Mouse (Mus musculus) Patski (cell line): ENCODE results near the gene Rap1gap2. TPM values are rescaled to one million over a fixed set of nuclear protein-coding genes. Genes with fewer than 3 reads are reported as not detected.

Source experiments
- ATAC-seq: fragments of 100-300 bp; one replicate; pipeline ENCODE4 v1.8.0; 2021
- CTCF ChIA-PET: fragments of 350-600 bp; sonication (Branson Sonifier 250); formaldehyde crosslinking; loops from one replicate; lab custom pipeline; 2022; ENCODE audit warnings: inconsistent platforms; lab: Charles Lee
- POLR2A ChIA-PET: fragments of 350-600 bp; sonication (Branson Sonifier 250); formaldehyde crosslinking; loops from one replicate; lab custom pipeline; 2022; ENCODE audit warnings: antibody characterized with exemption, inconsistent platforms; lab: Charles Lee
- DNase-seq: peaks from one replicate; pipeline ENCODE4 v3.0.0-alpha.2; 2011; ENCODE audit warnings: low read depth, low spot score
- H3K27me3 ChIP-seq: fragments of 371-371 bp; one replicate; pipeline ENCODE4 v1.5.1; 2021
- CTCF ChIP-seq: fragments of 100-300 bp; IDR thresholded peaks from one replicate; pipeline ENCODE4 v1.5.1; 2021
- in situ Hi-C: fragments of 300-500 bp; cut with MboI; formaldehyde crosslinking; loops from 3 replicates; pipeline ENCODE4 v1.11.1; 2018; ENCODE audit warnings: low pct_unique_long_range_greater_than_20kb, mixed read lengths
- polyA plus RNA-seq: library from polyadenylated mRNA; unstranded; gene quantifications from one replicate; pipeline ENCODE4 v1.2.3, GENCODE M21; 2021

Rap1gap2 gene
- polyA plus RNA-seq, 1 experiment from 2014 or later: 21.1 TPM

DNA sequence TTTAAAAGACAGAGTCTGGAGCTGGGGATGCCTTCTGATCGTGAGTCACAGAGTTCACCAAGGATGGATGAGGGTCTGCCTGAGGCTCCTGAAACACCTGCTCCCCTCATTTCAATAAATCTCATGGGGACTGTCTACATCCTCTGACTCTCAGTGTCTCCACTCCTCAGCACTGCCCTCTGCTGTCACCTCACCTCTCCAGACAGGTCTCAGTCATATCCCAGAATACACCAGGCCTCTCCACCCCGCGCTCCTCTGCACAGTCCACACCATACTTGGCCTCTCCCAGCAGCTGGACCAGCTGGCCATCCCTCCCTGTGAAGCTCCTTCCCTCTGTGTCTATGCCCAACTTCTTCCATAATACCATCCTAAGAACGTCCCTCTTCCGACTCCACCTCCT lies 128.9 kb downstream of the Rap1gap2 start:
- DNase-seq (no peak), ATAC-seq (no peak)
- no peaks in the 10 kb centered on the region for H3K27me3 ChIP-seq
- POLR2A ChIA-PET: no interaction called here
- in situ Hi-C loops: no loop called here
- no peak for TF ChIP-seq CTCF
- CTCF ChIA-PET: interaction anchor here (3.9 kb wide), 1 partner anchor 11 kb away, joined by 10 read pairs; no protein-coding TSS in a partner anchor

DNA sequence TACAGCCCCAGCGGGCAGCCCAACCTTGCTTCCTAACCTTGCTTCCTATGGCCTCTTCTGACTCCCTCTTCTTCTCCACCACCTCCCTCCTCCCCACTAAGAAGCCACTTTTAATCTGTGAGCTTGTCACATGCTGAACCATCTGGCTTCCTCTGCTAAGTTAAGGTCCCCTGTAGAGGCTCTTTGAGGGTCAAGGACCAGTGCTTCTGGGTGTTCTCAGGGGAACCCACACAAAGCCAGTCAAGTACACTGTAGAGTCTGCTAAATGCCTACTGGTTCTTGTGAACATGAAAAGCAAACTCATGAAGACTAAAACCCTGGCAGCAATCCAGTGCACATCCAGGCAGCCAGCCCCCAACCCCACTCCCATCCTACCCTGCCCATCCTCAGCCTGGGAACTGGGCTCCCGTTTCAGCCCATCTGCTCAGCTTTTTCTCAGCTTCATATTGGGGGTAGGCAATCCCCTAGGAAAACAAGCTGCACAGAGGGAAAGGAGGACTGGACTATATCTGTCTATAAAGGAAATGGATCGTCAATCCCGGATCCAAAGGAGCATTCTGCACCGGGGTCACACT lies 130.9 kb downstream of the Rap1gap2 start:
- ChIA-PET POLR2A (no interaction called here), CTCF (no interaction called here)
- H3K27me3 ChIP-seq: no peaks in the 10 kb centered on the region
- ATAC-seq: no peak
- TF ChIP-seq CTCF: no peak
- no peak for DNase-seq
- in situ Hi-C loops: no loop called here

DNA sequence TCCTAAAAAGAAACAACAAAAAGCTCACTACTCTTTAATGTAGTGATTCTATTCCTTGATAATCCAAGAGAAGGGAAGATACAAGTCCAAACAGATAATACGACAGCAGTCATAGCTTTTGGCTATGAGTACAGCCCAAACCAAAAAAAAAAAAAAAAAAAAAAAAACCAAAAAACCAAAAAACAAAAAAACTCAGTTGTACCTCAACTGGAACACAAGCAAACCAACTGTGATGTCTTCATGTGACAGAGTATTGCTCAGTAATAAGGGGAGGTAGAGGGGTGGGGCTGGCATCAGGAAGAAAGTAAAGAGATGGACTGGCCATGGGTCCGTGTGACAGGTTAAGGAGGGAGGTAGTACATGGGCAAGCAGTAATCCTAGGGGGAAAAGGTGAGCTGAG lies 131.8 kb downstream of the Rap1gap2 start:
- no peaks in the 10 kb centered on the region for H3K27me3 ChIP-seq
- ATAC-seq (no peak), DNase-seq (no peak)
- in situ Hi-C loops: no loop called here
- ChIA-PET POLR2A (no interaction called here), CTCF (no interaction called here)
- no peak for TF ChIP-seq CTCF

DNA sequence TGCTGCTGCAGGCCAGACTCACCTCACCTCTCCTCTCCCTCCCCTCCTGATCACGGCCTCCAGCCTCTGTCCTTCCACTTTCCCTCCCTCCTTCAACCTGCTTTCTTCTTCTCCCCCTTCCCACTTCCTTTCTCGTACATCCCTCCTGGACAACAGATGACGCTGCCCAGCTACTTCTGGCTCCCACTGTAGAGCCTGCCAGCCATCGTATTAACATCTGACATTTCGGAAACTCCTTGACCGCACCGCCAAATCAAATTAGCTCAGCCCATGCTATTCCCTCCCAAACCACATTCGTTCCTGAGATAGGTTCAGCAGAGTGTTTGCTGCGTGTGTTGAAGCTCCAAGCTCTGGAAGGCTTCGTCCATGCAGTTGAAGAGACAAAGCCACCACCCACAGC lies 138.0 kb downstream of the Rap1gap2 start:
- DNase-seq: no peak
- no peak for TF ChIP-seq CTCF
- ChIA-PET POLR2A (no interaction called here), CTCF (interaction anchor here (0.9 to 3.7 kb wide), 4 partner anchors 10 to 74 kb away, joined by 3 to 10 read pairs (median 4); no protein-coding TSS in a partner anchor)
- H3K27me3 ChIP-seq: no peaks in the 10 kb centered on the region
- in situ Hi-C loops: no loop called here
- ATAC-seq: no peak

DNA sequence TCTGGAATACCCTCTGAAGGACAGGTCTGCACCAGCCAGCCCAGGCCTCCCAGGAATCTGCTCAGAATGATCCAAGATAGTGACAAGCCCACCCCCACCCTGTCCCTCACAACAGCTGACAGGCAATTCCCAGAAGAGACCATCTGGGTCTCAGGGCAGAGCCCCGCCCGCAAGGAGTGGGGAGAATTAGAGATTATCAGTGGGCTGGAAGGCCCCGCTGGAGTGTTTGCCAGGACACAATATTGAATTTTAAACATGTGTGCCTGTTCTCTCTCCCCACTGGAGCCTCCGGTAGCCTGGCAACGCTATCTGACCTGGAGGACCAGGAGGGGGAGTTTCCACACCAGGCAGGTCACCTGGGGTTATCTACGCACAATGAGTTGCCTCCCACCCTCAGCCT lies 142.5 kb downstream of the Rap1gap2 start:
- CTCF ChIA-PET: no interaction called here
- TF ChIP-seq CTCF: no peak
- no peak for DNase-seq
- ATAC-seq: no peak
- POLR2A ChIA-PET: no interaction called here
- in situ Hi-C loops: no loop called here
- H3K27me3 ChIP-seq: no peaks in the 10 kb centered on the region

DNA sequence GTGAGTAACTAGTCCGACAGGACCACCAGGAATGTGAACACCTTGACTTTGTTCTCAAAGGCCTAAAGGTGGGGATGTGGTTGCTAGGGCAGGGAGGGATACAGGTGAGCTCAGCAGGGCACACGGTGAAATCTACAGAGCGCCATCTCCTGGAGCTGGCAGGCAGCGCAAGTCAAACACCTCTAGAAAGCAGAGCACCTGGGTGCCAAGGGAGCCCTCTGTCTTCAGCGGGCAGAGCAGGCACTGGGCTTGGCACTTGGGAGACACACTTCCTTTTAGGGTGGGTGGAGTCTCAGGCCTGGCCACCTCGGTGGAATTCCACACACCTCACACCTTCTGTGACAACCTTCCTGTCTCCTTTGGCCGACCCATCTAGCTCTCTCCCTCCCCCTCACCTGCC lies 145.0 kb downstream of the Rap1gap2 start:
- in situ Hi-C loops: no loop called here
- ChIA-PET CTCF (interaction anchor here (1.4 kb wide), 1 partner anchor 18 kb away, joined by 4 read pairs; no protein-coding TSS in a partner anchor), POLR2A (no interaction called here)
- no peaks in the 10 kb centered on the region for H3K27me3 ChIP-seq
- DNase-seq: no peak
- ATAC-seq: no peak
- no peak for TF ChIP-seq CTCF

DNA sequence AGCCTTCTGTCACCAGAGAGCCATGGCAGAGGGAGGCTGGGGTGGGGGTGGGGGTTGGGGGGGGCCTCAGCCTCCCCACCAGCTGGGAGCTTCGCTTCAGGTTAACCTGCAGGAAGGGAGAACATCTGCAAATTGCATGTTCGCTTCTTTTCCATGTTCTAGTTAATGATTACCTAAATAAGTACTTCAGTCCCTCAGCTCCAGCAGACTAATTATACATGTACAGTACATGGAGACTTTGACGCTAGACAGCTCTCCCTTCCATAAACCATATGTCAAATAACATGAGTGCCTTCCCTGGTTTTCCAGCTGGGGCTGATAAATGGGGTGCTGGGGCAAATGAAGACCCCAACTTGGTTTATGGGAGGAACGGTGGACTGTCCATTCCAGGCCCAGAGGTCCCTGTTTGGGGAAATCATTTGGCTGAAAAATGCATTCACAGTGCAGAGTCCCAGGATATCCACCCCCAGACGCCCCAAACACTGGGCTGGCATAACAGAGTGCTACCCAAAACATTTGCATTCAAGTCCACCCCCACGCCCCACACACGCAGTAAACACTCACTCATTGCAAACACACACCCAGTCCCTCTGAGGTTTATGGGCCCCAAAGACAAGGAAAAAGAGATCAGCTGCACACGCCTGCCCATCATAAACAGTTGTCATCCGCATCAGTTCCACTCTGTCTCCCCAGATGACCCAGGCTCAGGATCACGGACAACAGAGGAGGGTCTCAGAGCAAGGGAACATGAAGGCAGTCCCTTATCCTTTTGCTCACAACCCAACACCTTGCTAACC lies 146.3 kb downstream of the Rap1gap2 start:
- CTCF ChIA-PET: no interaction called here
- no peaks in the 10 kb centered on the region for H3K27me3 ChIP-seq

DNA sequence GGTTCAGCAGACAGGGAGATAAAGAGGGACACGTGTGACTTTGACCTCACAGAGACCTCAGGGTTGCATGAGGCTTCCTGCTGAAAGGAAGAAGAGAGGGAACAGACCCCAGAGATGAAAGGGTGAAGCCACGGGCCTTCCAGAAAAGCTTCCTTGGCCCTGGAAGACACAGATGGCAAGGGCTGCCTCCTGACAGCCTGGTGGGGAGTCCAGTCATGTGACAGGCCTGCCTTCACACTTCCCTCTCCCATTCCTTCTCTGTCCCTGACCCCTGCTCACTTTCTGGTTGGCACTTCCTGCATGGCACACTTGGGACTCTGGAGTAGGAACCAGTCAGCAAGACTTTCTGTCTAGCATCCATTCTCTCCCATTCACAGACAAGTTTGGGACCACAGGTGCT lies 148.1 kb downstream of the Rap1gap2 start:
- no peak for ATAC-seq
- no peak for TF ChIP-seq CTCF
- CTCF ChIA-PET: no interaction called here

More for the DNA sequence above, 146.3 kb downstream of the Rap1gap2 start:
- in situ Hi-C loops: no loop called here
- DNase-seq: no peak
- TF ChIP-seq CTCF: no peak
- POLR2A ChIA-PET: no interaction called here
- ATAC-seq: no peak

DNA sequence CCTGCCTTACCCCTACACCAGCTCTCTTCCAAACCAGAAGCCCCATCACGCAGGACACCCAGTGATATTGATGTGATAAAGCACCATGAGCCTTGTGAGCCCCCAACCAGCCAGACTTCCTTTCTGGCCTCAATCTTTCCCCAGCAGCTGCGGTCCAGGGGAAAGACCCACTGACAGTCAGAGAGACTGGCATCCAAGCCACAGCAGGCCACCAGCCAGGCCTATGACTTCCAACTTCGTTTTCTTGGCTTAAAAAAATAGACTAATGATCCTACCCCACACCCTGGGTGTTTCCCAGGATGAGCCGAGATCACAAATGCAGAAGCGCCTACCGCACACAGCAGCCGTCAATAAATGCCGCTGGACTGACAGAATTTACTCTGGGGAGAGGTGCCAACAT lies 151.1 kb downstream of the Rap1gap2 start:
- no peak for DNase-seq
- TF ChIP-seq CTCF: no peak
- POLR2A ChIA-PET: no interaction called here
- in situ Hi-C loops: no loop called here
- H3K27me3 ChIP-seq: no peaks in the 10 kb centered on the region
- no peak for ATAC-seq
- CTCF ChIA-PET: no interaction called here

More for the DNA sequence above, 148.1 kb downstream of the Rap1gap2 start:
- DNase-seq: no peak
- in situ Hi-C loops: no loop called here
- POLR2A ChIA-PET: no interaction called here
- no peaks in the 10 kb centered on the region for H3K27me3 ChIP-seq

DNA sequence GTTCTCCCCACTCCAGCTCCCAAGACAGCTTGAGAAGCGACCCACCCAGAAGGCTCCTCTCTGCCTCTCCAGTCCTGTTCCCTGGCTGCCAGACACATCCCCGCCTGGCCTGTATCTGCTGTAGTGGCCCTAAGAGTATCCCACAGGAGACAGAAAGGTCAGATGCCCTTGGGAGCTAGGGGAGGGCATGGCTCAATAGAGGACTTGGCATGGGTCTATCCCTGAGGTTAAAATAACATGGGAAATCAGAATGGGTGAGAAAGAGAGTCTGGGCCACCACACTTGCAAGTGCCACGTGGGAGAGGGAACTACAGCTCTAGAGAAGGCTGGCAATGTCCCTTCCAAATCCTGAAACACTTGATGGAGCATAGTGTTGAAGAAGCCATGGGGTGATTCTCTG lies 152.3 kb downstream of the Rap1gap2 start:
- TF ChIP-seq CTCF: no peak
- in situ Hi-C loops: no loop called here

DNA sequence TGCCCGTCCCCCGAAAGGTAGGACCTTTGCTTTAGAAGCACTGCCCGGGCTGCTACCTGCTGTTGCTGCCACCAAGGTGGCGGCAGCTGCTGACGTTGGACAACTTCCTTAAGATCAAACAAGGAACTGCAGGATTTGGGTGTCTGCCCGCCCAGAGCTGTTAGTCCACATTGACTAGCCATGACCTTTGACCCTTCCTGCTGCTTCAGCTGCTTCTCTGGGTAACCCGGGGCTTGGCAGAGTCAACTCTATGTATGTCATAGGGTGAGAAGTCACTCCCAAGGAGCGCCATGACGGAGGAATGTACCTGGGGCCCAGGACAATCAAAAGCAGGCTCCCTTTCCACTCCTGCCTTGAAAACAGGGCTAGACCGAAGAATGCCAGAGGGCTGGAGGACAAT lies 153.5 kb downstream of the Rap1gap2 start:
- H3K27me3 ChIP-seq: no peaks in the 10 kb centered on the region
- ATAC-seq (no peak), DNase-seq (no peak)
- CTCF ChIA-PET: no interaction called here
- POLR2A ChIA-PET: no interaction called here
- in situ Hi-C loops: no loop called here
- TF ChIP-seq CTCF: no peak

More for the DNA sequence above, 152.3 kb downstream of the Rap1gap2 start:
- no peak for DNase-seq
- CTCF ChIA-PET: interaction anchor here (0.9 to 1.2 kb wide), 2 partner anchors 14 to 32 kb away, joined by 3 read pairs; no protein-coding TSS in a partner anchor
- ATAC-seq: no peak
- POLR2A ChIA-PET: no interaction called here
- no peaks in the 10 kb centered on the region for H3K27me3 ChIP-seq
